Mouse (Mus musculus): ENCODE results near the gene Prm3. TPM values are rescaled to one million over a fixed set of nuclear protein-coding genes. Genes with fewer than 3 reads are reported as not detected.

The Prm3 gene
- polyA plus RNA-seq, 1 experiment = not detected

- Histone ChIP-seq H3K27ac (ENCODE audit: insufficient read depth, low read depth, low read length) (peak overlapping the region; percentile 71), H3K4me1 (ENCODE audit: control insufficient read depth, insufficient read depth, low read length) (peaks cover 5% of the 10 kb centered on the region; the same call in 1 of the 2 replicates), H3K4me3 (ENCODE audit: insufficient read depth, low read length) (peak overlapping the region; percentile 81)
- TF ChIP-seq POLR2A (IDR thresholded peaks at IDR 0.05; ENCODE audit: borderline replicate concordance, low read depth, low read length) (no peak), CTCF (IDR thresholded peaks at IDR 0.05; ENCODE audit: low read depth, low read length) (peak; percentile 38; the same call in 1 of the 2 replicates)
Measured at GRCm38 (mm10) chr16:10784793-10785370, 5.8 kb downstream of the Prm3 start.

GRCm38 (mm10) chr16:10783883-10784792, 6.6 kb downstream of the Prm3 start:
- TF ChIP-seq POLR2A (IDR thresholded peaks at IDR 0.05; ENCODE audit: borderline replicate concordance, low read depth, low read length) = no peak
- no peak for TF ChIP-seq CTCF (IDR thresholded peaks at IDR 0.05; ENCODE audit: low read depth, low read length)
- Histone ChIP-seq H3K27ac (ENCODE audit: insufficient read depth, low read depth, low read length) (no peak overlapping the region), H3K4me1 (ENCODE audit: control insufficient read depth, insufficient read depth, low read length) (peaks cover 5% of the 10 kb centered on the region; the same call in 1 of the 2 replicates), H3K4me3 (ENCODE audit: insufficient read depth, low read length) (peak overlapping the region; percentile 81)

GRCm38 (mm10) chr16:10783451-10783850, 7.3 kb downstream of the Prm3 start:
- Histone ChIP-seq H3K4me1 (ENCODE audit: control insufficient read depth, insufficient read depth, low read length) (peaks cover 5% of the 10 kb centered on the region; the same call in 1 of the 2 replicates), H3K4me3 (ENCODE audit: insufficient read depth, low read length) (no peak overlapping the region), H3K27ac (ENCODE audit: insufficient read depth, low read depth, low read length) (no peak overlapping the region)
- no peak for TF ChIP-seq CTCF (IDR thresholded peaks at IDR 0.05; ENCODE audit: low read depth, low read length)
- no peak for TF ChIP-seq POLR2A (IDR thresholded peaks at IDR 0.05; ENCODE audit: borderline replicate concordance, low read depth, low read length)

- TF ChIP-seq CTCF (IDR thresholded peaks at IDR 0.05; ENCODE audit: low read depth, low read length) (no peak), POLR2A (IDR thresholded peaks at IDR 0.05; ENCODE audit: borderline replicate concordance, low read depth, low read length) (no peak)
Measured at GRCm38 (mm10) chr16:10783152-10783434, 7.6 kb downstream of the Prm3 start.

GRCm38 (mm10) chr16:10782377-10783151, 8.2 kb downstream of the Prm3 start:
- H3K27ac ChIP-seq (ENCODE audit: insufficient read depth, low read depth, low read length) = no peak overlapping the region

More at GRCm38 (mm10) chr16:10783152-10783434, 7.6 kb downstream of the Prm3 start:
- Histone ChIP-seq H3K4me1 (ENCODE audit: control insufficient read depth, insufficient read depth, low read length) (peaks cover 5% of the 10 kb centered on the region; the same call in 1 of the 2 replicates), H3K4me3 (ENCODE audit: insufficient read depth, low read length) (no peak overlapping the region), H3K27ac (ENCODE audit: insufficient read depth, low read depth, low read length) (no peak overlapping the region)

GRCm38 (mm10) chr16:10781862-10782371, 8.8 kb downstream of the Prm3 start:
- Histone ChIP-seq H3K27ac (ENCODE audit: insufficient read depth, low read depth, low read length) (no peak overlapping the region), H3K4me1 (ENCODE audit: control insufficient read depth, insufficient read depth, low read length) (peaks cover 5% of the 10 kb centered on the region; the same call in 1 of the 2 replicates), H3K4me3 (ENCODE audit: insufficient read depth, low read length) (no peak overlapping the region)
- TF ChIP-seq POLR2A (IDR thresholded peaks at IDR 0.05; ENCODE audit: borderline replicate concordance, low read depth, low read length) (no peak), CTCF (IDR thresholded peaks at IDR 0.05; ENCODE audit: low read depth, low read length) (no peak)

More at GRCm38 (mm10) chr16:10782377-10783151, 8.2 kb downstream of the Prm3 start:
- H3K4me1 ChIP-seq (ENCODE audit: control insufficient read depth, insufficient read depth, low read length) = peaks cover 5% of the 10 kb centered on the region; the same call in 1 of the 2 replicates
- TF ChIP-seq CTCF (IDR thresholded peaks at IDR 0.05; ENCODE audit: low read depth, low read length) (no peak), POLR2A (IDR thresholded peaks at IDR 0.05; ENCODE audit: borderline replicate concordance, low read depth, low read length) (no peak)
- H3K4me3 ChIP-seq (ENCODE audit: insufficient read depth, low read length) = no peak overlapping the region

GRCm38 (mm10) chr16:10780631-10781120, 10.0 kb downstream of the Prm3 start:
- Histone ChIP-seq H3K4me1 (ENCODE audit: control insufficient read depth, insufficient read depth, low read length) (peaks cover 5% of the 10 kb centered on the region; the same call in 1 of the 2 replicates), H3K4me3 (ENCODE audit: insufficient read depth, low read length) (no peak overlapping the region), H3K27ac (ENCODE audit: insufficient read depth, low read depth, low read length) (no peak overlapping the region)
- TF ChIP-seq CTCF (IDR thresholded peaks at IDR 0.05; ENCODE audit: low read depth, low read length) (no peak), POLR2A (IDR thresholded peaks at IDR 0.05; ENCODE audit: borderline replicate concordance, low read depth, low read length) (no peak)

GRCm38 (mm10) chr16:10777579-10778160, 13.0 kb downstream of the Prm3 start:
- Histone ChIP-seq H3K27ac (ENCODE audit: insufficient read depth, low read depth, low read length) (no peak overlapping the region), H3K4me1 (ENCODE audit: control insufficient read depth, insufficient read depth, low read length) (peaks cover 5% of the 10 kb centered on the region; the same call in 1 of the 2 replicates), H3K4me3 (ENCODE audit: insufficient read depth, low read length) (no peak overlapping the region)
- TF ChIP-seq CTCF (IDR thresholded peaks at IDR 0.05; ENCODE audit: low read depth, low read length) = no peak
- TF ChIP-seq POLR2A (IDR thresholded peaks at IDR 0.05; ENCODE audit: borderline replicate concordance, low read depth, low read length) = no peak

- Histone ChIP-seq H3K27ac (ENCODE audit: insufficient read depth, low read depth, low read length) (no peak overlapping the region), H3K4me3 (ENCODE audit: insufficient read depth, low read length) (no peak overlapping the region), H3K4me1 (ENCODE audit: control insufficient read depth, insufficient read depth, low read length) (no peaks in the 10 kb centered on the region)
- TF ChIP-seq POLR2A (IDR thresholded peaks at IDR 0.05; ENCODE audit: borderline replicate concordance, low read depth, low read length) (no peak), CTCF (IDR thresholded peaks at IDR 0.05; ENCODE audit: low read depth, low read length) (no peak)
Measured at GRCm38 (mm10) chr16:10776322-10776721, 14.4 kb downstream of the Prm3 start.
